Mouse (Mus musculus) mouse embryonic stem cell (cell line): Measurements from ENCODE around the gene Ranbp9.

ENCODE experiments used
- in situ Hi-C, 2 experiments: fragments of 300-500 bp; cut with MboI; formaldehyde crosslinking; loops; 1 replicate in 1 of 2; 3 replicates in 1 of 2; pipeline ENCODE4 v1.14.3; 2019 to 2020; ENCODE audit warnings: low sequenced_read_pairs in 2 of 2, low pct_unique_long_range_greater_than_20kb in 1 of 2, mixed read lengths in 1 of 2; ENCODE audit not compliant: unreplicated experiment in 1 of 2

Ranbp9 gene

GRCm38 (mm10) chr13:43480957-43481858, at the start of gene Ranbp9:
Ranbp9 (minus strand) TSS chr13:43481282.
- in situ Hi-C loops: no loop called here

DNA sequence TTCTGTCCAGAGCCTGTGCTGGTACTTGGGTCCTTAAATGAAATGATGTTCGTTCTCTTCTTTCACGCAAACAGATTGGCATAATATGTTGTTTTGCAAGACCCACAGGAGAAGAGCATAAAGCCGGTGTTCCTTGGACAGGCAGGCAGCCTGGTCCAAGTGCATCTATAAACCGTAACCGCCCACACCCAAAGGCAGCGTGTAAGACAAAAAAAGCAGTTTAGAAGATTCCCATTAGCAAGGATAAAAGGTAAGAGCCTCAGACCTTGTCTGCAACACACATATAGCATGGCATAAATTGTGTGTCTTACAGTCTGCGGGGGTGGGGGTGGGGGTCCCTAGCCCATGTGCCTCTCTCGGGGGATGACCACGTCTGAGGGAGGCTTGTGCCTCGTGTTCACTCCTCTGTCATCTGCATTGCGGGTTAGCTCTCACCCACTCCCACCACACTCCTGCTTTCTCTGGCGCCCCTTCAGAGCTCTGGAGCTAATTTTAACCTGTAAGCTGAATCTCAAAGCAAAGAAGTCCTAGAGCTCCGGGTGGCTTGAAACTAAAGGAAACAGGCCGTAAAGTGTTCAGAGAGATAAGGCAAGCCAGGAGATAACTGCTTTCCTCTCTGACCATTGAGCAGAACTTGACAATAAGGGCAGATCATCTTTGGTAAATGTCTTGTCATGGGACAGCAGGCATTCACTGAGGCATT, 49.2 kb upstream of the Ranbp9 start:
- in situ Hi-C loops: no loop called here

DNA sequence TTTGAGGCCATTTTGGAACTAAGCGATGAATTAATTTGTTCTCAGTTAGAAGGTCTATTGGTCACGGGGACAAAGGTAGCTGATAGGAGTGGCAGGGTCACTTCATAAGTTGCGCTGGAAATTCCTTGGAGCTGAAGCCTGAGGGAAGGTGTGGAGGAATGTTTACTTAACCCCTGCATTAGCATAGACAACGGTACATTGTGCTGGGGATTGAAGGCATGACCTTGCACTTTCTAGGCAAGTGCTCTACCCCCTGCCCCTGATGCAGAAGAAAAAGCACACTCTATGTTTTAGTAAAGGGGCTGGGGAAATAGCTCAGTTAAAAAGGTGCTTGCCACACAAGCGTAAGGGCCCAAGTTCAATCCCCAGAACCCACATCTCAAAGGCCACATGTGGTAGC, 45.2 kb upstream of the Ranbp9 start:
- in situ Hi-C loops: no loop called here

DNA sequence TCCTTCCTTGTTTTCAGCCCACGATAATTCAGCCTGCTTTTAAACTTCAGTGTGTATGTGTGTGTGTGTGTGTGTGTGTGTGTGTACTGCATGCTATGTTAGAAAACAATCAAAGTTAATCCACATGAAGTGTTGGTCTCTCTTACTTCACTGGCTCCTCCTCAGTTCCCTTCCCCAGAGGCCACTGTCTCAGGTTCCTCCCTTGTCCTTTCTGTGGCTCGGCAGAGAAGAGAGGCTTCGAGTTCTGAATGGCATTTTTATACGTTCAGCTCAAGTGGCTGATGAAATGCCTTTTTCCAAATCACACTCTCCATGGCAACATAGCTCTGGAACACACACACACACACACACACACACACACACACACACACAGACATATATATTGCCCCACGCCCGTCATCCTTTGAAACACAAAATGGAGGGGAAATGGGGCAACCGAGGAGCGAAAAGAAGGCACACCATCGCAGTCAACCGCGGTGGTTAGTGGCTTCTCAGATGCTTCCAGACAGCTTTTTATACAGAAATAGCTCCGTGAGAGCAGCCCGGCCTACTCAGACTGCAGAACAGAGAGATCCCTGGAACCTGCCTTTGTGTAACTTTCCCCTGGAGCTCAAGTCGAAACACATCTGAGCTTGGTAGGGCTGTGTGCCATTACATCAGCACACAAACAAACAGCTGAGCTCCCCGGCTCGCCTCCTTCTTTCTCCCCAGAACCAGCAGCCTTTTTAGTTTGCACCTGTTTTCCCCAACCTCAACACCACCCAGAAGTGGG, 44.5 kb upstream of the Ranbp9 start:
- in situ Hi-C loops: no loop called here

DNA sequence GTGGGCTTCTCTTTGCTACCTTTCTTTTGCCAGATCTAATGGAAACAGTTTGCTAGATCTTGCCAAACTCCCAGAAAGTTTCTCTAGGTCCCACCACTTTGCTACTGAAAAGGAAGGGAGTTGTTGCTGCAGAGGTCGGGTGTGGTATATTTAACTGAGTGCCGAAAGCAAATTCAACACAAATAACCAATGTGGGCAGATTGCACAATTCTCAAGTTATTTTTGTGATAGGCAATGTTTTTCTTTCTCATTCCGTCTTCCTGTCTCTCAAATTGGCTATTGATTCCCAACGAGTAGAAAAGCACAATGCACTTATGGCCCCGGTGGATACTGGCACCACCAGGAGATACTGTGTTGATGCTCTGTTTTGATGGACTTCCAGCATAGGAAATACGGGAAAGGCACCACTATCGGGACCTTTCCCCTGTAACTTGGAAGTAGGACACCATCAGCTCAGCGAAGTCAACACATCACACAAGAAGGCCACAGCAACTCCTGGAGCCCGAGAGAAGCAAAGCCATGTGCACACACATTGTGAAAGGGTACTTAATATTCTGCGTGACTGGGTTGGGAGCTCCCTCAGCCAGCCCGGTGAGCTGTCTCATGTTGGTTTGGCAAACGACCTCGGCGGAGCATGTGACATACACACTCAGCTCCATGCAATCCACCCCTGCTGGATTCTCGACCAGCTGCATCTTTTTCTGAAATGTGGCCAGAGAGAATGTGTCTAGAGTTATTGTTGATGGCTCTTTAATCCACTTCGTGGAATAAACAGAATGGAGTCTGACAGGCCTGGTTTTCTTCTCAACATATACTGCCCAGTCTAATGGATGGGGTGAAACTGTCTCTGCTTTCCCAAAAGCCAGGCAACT, 43.6 kb upstream of the Ranbp9 start:
- in situ Hi-C loops: no loop called here

GRCm38 (mm10) chr13:43523906-43524480, 42.9 kb upstream of the Ranbp9 start:
- in situ Hi-C loops: no loop called here

DNA sequence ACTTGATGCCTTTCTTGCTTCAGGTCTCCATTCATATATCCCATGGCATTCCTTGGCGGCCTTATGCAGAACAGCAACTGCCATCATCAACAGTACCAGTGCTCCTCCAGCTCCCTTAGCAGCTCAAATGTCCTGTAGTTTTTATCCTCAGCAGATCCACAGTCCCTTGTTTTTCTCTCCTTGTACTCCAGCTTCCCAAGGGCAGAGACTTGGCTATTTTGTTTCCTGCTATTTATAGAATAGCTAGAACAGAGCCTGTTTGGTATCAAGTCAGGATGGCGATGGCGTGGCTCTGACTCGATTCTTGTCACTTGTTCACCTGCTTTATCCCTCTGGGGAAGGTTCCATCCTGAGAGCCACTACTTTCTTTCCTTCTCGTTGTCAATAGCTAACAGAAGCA, 40.9 kb upstream of the Ranbp9 start:
- in situ Hi-C loops: no loop called here

GRCm38 (mm10) chr13:43519251-43519650, 38.2 kb upstream of the Ranbp9 start:
- in situ Hi-C loops: no loop called here

GRCm38 (mm10) chr13:43517371-43517770, 36.3 kb upstream of the Ranbp9 start:
- in situ Hi-C loops: no loop called here

DNA sequence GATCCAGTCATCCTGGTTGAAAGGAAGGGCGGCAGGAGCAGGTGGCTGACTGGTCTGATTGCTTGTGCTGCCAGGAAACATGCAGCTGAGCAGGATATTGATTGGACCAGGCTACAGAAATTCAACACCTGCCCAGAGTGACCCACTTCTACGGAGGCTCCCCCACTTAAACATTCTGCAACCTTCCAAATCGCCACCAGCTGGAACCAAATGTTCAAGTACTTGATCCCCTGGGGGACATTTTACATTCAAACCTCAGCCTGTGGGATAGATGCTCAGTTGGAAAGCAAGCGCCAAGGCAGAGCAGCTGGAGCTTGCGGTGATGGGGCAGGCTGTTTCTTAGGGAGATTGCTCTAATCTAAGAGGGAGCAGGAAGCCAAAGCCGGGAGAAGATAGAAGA, 35.8 kb upstream of the Ranbp9 start:
- in situ Hi-C loops: no loop called here

DNA sequence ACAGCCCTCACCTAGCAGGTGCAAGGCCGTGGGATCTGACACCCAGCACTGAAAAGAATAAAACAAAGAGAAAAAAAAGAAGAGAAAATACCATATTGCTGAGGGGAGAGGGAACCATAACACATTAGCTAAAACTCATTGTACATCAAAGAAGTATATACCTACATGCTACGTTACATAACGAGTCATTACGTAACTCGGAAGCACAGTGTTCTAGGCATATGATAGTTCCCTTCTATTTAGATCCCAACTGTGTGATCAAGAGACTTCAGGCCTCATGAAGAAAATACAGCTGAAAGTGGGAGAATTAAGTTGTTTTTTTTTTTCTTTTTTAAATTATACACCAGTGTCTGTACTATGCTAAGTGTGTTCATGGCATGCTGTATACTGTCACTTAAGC, 35.0 kb upstream of the Ranbp9 start:
- in situ Hi-C loops: no loop called here

DNA sequence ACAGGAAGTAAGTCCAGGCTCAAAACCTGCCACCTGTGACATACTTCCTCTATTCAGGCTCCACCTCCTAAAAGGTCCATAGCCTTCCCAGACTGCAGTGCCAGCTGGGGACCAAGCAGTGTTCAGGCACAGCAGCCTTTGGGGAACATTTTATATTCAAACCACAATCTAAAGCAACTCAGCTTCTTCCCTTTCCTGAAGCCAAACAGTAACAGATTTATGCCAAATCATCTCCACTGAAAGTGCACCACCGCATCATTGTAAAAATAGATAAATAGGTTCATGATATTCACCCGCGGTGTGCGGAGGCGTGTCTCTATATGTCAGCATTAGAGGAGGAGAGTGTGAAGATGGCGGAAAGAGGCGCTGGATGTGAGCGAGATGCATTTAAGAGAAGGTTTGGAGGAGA, 33.9 kb upstream of the Ranbp9 start:
- in situ Hi-C loops: no loop called here

GRCm38 (mm10) chr13:43512736-43513135, 31.7 kb upstream of the Ranbp9 start:
- in situ Hi-C loops: no loop called here

- in situ Hi-C loops: no loop called here
Observed at GRCm38 (mm10) chr13:43505798-43506197, 24.7 kb upstream of the Ranbp9 start.

GRCm38 (mm10) chr13:43503395-43503850, 22.3 kb upstream of the Ranbp9 start:
- in situ Hi-C loops: no loop called here

GRCm38 (mm10) chr13:43501601-43502000, 20.5 kb upstream of the Ranbp9 start:
- in situ Hi-C loops: no loop called here

DNA sequence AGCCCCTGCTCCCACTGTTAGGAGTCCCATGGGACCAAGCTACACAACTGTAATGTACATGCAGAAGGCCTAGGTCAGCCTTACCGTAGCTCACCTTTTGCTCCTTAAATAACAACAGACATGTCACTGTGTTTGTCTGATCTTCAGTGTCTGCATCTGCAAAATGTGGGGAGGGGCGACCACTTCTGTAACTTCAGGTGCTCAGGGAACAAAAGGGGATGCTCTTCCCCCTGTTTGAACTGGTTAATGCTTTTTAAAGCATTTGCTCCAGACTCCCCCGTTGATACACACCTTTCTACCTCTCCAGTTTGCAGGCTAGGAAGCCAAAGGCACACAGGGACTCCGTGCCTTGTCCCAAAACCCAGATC, 19.4 kb upstream of the Ranbp9 start:
- in situ Hi-C loops: no loop called here
